In genomic region chr17:85800357-85801078, GRCm38 (mm10) we compare ENCODE assay signal across 8 mouse cellular contexts.
DNase-seq lines count a peak whose midpoint lies in the region; ATAC-seq and TF ChIP-seq lines count a peak whose summit lies in the region.

No protein-coding gene starts in this region.

- TF ChIP-seq POLR2A in limb, embryonic 14.5 days (IDR thresholded peaks at IDR 0.05; ENCODE audit: borderline replicate concordance, extremely low read depth, insufficient read depth, insufficient read length), result no peak
- no peak for TF ChIP-seq POLR2A in small intestine, adult 2 months (IDR thresholded peaks at IDR 0.05; ENCODE audit: low read depth, low read length)

- 8% methylated on average over 31 of the region's 44 CpGs for WGBS in limb, embryonic 14.5 days
- WGBS in small intestine, adult 2 months, result 12% methylated on average over 44 of the region's 44 CpGs

- H3K4me3 ChIP-seq in limb, embryonic 14.5 days (replicated peaks; ENCODE audit: low read length), result peak overlapping the region; percentile 53
- H3K4me3 ChIP-seq in small intestine, adult 2 months (ENCODE audit: low read depth, low read length), result peak overlapping the region; percentile 37; the same call in 1 of the 2 replicates

- peaks cover 35% of the 10 kb centered on the region for H3K4me1 ChIP-seq in limb, embryonic 14.5 days (ENCODE audit: control insufficient read depth, insufficient read depth, low read length)
- H3K4me1 ChIP-seq in small intestine, adult 2 months (ENCODE audit: control insufficient read depth, insufficient read depth, insufficient read length, low read length), result no peaks in the 10 kb centered on the region; the same call in 1 of the 2 replicates

- H3K9ac ChIP-seq in limb, embryonic 14.5 days (ENCODE audit: low read depth, low read length, severe bottlenecking), result peak overlapping the region; percentile 71

- ATAC-seq in limb, embryonic 14.5 days (ENCODE audit: low FRiP score, low read depth), result peak; percentile 44

- no peak for TF ChIP-seq CTCF in small intestine, adult 2 months (IDR thresholded peaks at IDR 0.05; ENCODE audit: extremely low read depth, insufficient read length, insufficient replicate concordance, low read depth, low read length)

- no peaks in the 10 kb centered on the region for H3K9me3 ChIP-seq in limb, embryonic 14.5 days (ENCODE audit: control insufficient read depth, low read length)

- H3K4me2 ChIP-seq in limb, embryonic 14.5 days (replicated peaks; ENCODE audit: low read depth, low read length, severe bottlenecking), result peak overlapping the region; percentile 98

- DNase-seq in adrenal gland, adult (ENCODE audit: inconsistent age in 2 of 2, low spot score in 1 of 2), result peak; percentile 10 to 53
- no peak for DNase-seq in adrenal gland, postnatal 4 days (ENCODE audit: low spot score in 2 of 2)
- DNase-seq in ovary, postnatal 36 days (ENCODE audit: low spot score), result peak; percentile 10
- DNase-seq in ovary, adult 18-20 months (ENCODE audit: low spot score), result no peak
- no peak for DNase-seq in limb, embryonic 14.5 days (ENCODE audit: low spot score)
- no peak for DNase-seq in frontal cortex, postnatal 36 days (ENCODE audit: low spot score in 2 of 2)
- no peak for DNase-seq in adrenal gland, adult 8-10 months

- peak overlapping the region; percentile 73 for H3K27ac ChIP-seq in limb, embryonic 14.5 days (replicated peaks; ENCODE audit: low read depth, low read length)
- H3K27ac ChIP-seq in small intestine, adult 2 months (ENCODE audit: insufficient read depth, low read depth, low read length), result no peak overlapping the region

- peaks cover 7% of the 10 kb centered on the region; the same call in 1 of the 2 replicates for H3K27me3 ChIP-seq in limb, embryonic 14.5 days (ENCODE audit: control insufficient read depth, insufficient read depth, low read length)
- H3K27me3 ChIP-seq in small intestine, adult 2 months (ENCODE audit: control insufficient read depth, insufficient read depth, low read length), result peaks cover 27% of the 10 kb centered on the region

- H3K36me3 ChIP-seq in limb, embryonic 14.5 days (ENCODE audit: control insufficient read depth, insufficient read depth, low read length), result no peaks in the 10 kb centered on the region
- no peaks in the 10 kb centered on the region for H3K36me3 ChIP-seq in small intestine, adult 2 months (ENCODE audit: control insufficient read depth, insufficient read depth, low read length)

Comparison
In these comparisons a context has a peak if more than half of its experiments do, and no peak if none do; other contexts are left out.
1. DNase-seq: peak in adrenal gland, adult (2 of 2) and ovary, postnatal 36 days (single experiment); none in adrenal gland, postnatal 4 days (0 of 2), ovary, adult 18-20 months (single experiment), limb, embryonic 14.5 days (single experiment), frontal cortex, postnatal 36 days (0 of 2) and adrenal gland, adult 8-10 months (single experiment).